Mouse (Mus musculus): ENCODE data around the gene Prkar2b. TPM values are rescaled to one million over a fixed set of nuclear protein-coding genes. Genes with fewer than 3 reads are reported as not detected.

The Prkar2b gene
- polyA plus RNA-seq (2015; fragmentation: Nextera tagmentation; extraction: Ambion mirVana) = 99.0 and 123 TPM in 2 replicates

GRCm38 (mm10) chr12:32061090-32061930, at the start of gene Prkar2b:
Gene Prkar2b, minus strand, starts transcription at chr12:32061296.
- Histone ChIP-seq H3K27ac (replicated peaks) (peak within 1 kb of the TSS; percentile 96), H3K9ac (replicated peaks) (peak within 1 kb of the TSS; percentile 85), H3K4me3 (replicated peaks) (peak within 1 kb of the TSS; percentile 82), H3K27me3 (replicated peaks) (no peaks in the 10 kb centered on the region), H3K4me1 (peaks cover 31% of the 10 kb centered on the region), H3K9me3 (replicated peaks) (no peaks in the 10 kb centered on the region), H3K36me3 (no peaks in the 10 kb centered on the region), H3K4me2 (peak within 1 kb of the TSS; percentile 75)
- ATAC-seq (ENCODE audit: low FRiP score) = peak; percentile 93
- WGBS = under 1% methylated on average over 61 of the region's 64 CpGs

GRCm38 (mm10) chr12:32109201-32109600, 48.1 kb upstream of the Prkar2b start:
- ATAC-seq (ENCODE audit: low FRiP score) = no peak
- Histone ChIP-seq H3K9ac (replicated peaks) (no peak overlapping the region), H3K9me3 (replicated peaks) (no peaks in the 10 kb centered on the region), H3K4me3 (replicated peaks) (no peak overlapping the region), H3K4me1 (peaks cover 8% of the 10 kb centered on the region; the same call in 1 of the 2 replicates), H3K36me3 (no peaks in the 10 kb centered on the region), H3K4me2 (no peak overlapping the region), H3K27me3 (replicated peaks) (no peaks in the 10 kb centered on the region), H3K27ac (replicated peaks) (no peak overlapping the region)
- 77% methylated on average over 8 of the region's 8 CpGs for WGBS

GRCm38 (mm10) chr12:32104955-32105521, 43.9 kb upstream of the Prkar2b start:
- ATAC-seq (ENCODE audit: low FRiP score) = no peak
- H3K27me3 ChIP-seq (replicated peaks) = no peaks in the 10 kb centered on the region
- H3K4me3 ChIP-seq (replicated peaks) = no peak overlapping the region
- H3K9me3 ChIP-seq (replicated peaks) = no peaks in the 10 kb centered on the region
- H3K36me3 ChIP-seq = no peaks in the 10 kb centered on the region
- H3K4me1 ChIP-seq = no peaks in the 10 kb centered on the region
- H3K27ac ChIP-seq (replicated peaks) = no peak overlapping the region
- H3K4me2 ChIP-seq = no peak overlapping the region
- H3K9ac ChIP-seq (replicated peaks) = no peak overlapping the region
- 80% methylated on average over 4 of the region's 4 CpGs for WGBS

GRCm38 (mm10) chr12:32104451-32104862, 43.4 kb upstream of the Prkar2b start:
- no peak for ATAC-seq (ENCODE audit: low FRiP score)
- no peak overlapping the region for H3K9ac ChIP-seq (replicated peaks)
- WGBS = 87% methylated on average over 6 of the region's 6 CpGs

GRCm38 (mm10) chr12:32101306-32101705, 40.2 kb upstream of the Prkar2b start:
- no peak overlapping the region for H3K4me3 ChIP-seq (replicated peaks)
- no peak for ATAC-seq (ENCODE audit: low FRiP score)
- no peak overlapping the region for H3K9ac ChIP-seq (replicated peaks)
- H3K27ac ChIP-seq (replicated peaks) = no peak overlapping the region
- H3K9me3 ChIP-seq (replicated peaks) = no peaks in the 10 kb centered on the region
- no peaks in the 10 kb centered on the region for H3K36me3 ChIP-seq
- H3K4me1 ChIP-seq = no peaks in the 10 kb centered on the region
- H3K27me3 ChIP-seq (replicated peaks) = no peaks in the 10 kb centered on the region
- 97% methylated on average over 4 of the region's 4 CpGs for WGBS
- H3K4me2 ChIP-seq = no peak overlapping the region

More at GRCm38 (mm10) chr12:32104451-32104862, 43.4 kb upstream of the Prkar2b start:
- no peaks in the 10 kb centered on the region for H3K9me3 ChIP-seq (replicated peaks)
- H3K4me3 ChIP-seq (replicated peaks) = no peak overlapping the region
- H3K27ac ChIP-seq (replicated peaks) = no peak overlapping the region
- H3K4me2 ChIP-seq = no peak overlapping the region
- H3K4me1 ChIP-seq = no peaks in the 10 kb centered on the region
- no peaks in the 10 kb centered on the region for H3K36me3 ChIP-seq
- no peaks in the 10 kb centered on the region for H3K27me3 ChIP-seq (replicated peaks)

- no peaks in the 10 kb centered on the region for H3K27me3 ChIP-seq (replicated peaks)
- no peaks in the 10 kb centered on the region for H3K4me1 ChIP-seq
- H3K9me3 ChIP-seq (replicated peaks) = no peaks in the 10 kb centered on the region
- H3K4me3 ChIP-seq (replicated peaks) = no peak overlapping the region
- no peak overlapping the region for H3K27ac ChIP-seq (replicated peaks)
- ATAC-seq (ENCODE audit: low FRiP score) = no peak
- H3K9ac ChIP-seq (replicated peaks) = no peak overlapping the region
- H3K4me2 ChIP-seq = no peak overlapping the region
- H3K36me3 ChIP-seq = no peaks in the 10 kb centered on the region
- 79% methylated on average over 4 of the region's 4 CpGs for WGBS
These were observed 38.6 kb upstream of the Prkar2b start for GRCm38 (mm10) chr12:32099686-32100206.

- Histone ChIP-seq H3K4me1 (no peaks in the 10 kb centered on the region), H3K27me3 (replicated peaks) (no peaks in the 10 kb centered on the region), H3K27ac (replicated peaks) (no peak overlapping the region), H3K4me3 (replicated peaks) (no peak overlapping the region), H3K9me3 (replicated peaks) (no peaks in the 10 kb centered on the region), H3K9ac (replicated peaks) (no peak overlapping the region), H3K36me3 (no peaks in the 10 kb centered on the region), H3K4me2 (no peak overlapping the region)
- 65% methylated on average over 4 of the region's 4 CpGs for WGBS
- no peak for ATAC-seq (ENCODE audit: low FRiP score)
These were observed 37.5 kb upstream of the Prkar2b start for GRCm38 (mm10) chr12:32098596-32098995.

GRCm38 (mm10) chr12:32097107-32097506, 36.0 kb upstream of the Prkar2b start:
- ATAC-seq (ENCODE audit: low FRiP score) = no peak
- H3K27ac ChIP-seq (replicated peaks) = no peak overlapping the region
- H3K4me1 ChIP-seq = no peaks in the 10 kb centered on the region
- no peak overlapping the region for H3K9ac ChIP-seq (replicated peaks)
- no peak overlapping the region for H3K4me3 ChIP-seq (replicated peaks)
- WGBS = 73% methylated on average over 1 of the region's 1 CpGs
- no peaks in the 10 kb centered on the region for H3K27me3 ChIP-seq (replicated peaks)
- H3K36me3 ChIP-seq = no peaks in the 10 kb centered on the region
- no peak overlapping the region for H3K4me2 ChIP-seq
- H3K9me3 ChIP-seq (replicated peaks) = no peaks in the 10 kb centered on the region

- Histone ChIP-seq H3K9ac (replicated peaks) (no peak overlapping the region), H3K4me3 (replicated peaks) (no peak overlapping the region), H3K27ac (replicated peaks) (no peak overlapping the region), H3K27me3 (replicated peaks) (no peaks in the 10 kb centered on the region), H3K9me3 (replicated peaks) (no peaks in the 10 kb centered on the region; the same call in 1 of the 2 replicates), H3K4me1 (no peaks in the 10 kb centered on the region), H3K36me3 (no peaks in the 10 kb centered on the region), H3K4me2 (no peak overlapping the region)
- no peak for ATAC-seq (ENCODE audit: low FRiP score)
- WGBS = 86% methylated on average over 1 of the region's 1 CpGs
These were observed 34.1 kb upstream of the Prkar2b start for GRCm38 (mm10) chr12:32095164-32095563.

- 89% methylated on average over 4 of the region's 4 CpGs for WGBS
- no peak for ATAC-seq (ENCODE audit: low FRiP score)
- H3K36me3 ChIP-seq = no peaks in the 10 kb centered on the region
These were observed 31.4 kb upstream of the Prkar2b start for GRCm38 (mm10) chr12:32092452-32092851.

GRCm38 (mm10) chr12:32088566-32088965, 27.5 kb upstream of the Prkar2b start:
- Histone ChIP-seq H3K9me3 (replicated peaks) (no peaks in the 10 kb centered on the region; the same call in 1 of the 2 replicates), H3K27me3 (replicated peaks) (no peaks in the 10 kb centered on the region), H3K9ac (replicated peaks) (no peak overlapping the region), H3K4me1 (0 out of 2 replicates have a peak, but pooled peaks cover 3% of the 10 kb centered on the region), H3K4me3 (replicated peaks) (no peak overlapping the region), H3K4me2 (no peak overlapping the region), H3K27ac (replicated peaks) (no peak overlapping the region), H3K36me3 (no peaks in the 10 kb centered on the region)
- 78% methylated on average over 3 of the region's 3 CpGs for WGBS
- ATAC-seq (ENCODE audit: low FRiP score) = no peak

More at GRCm38 (mm10) chr12:32092452-32092851, 31.4 kb upstream of the Prkar2b start:
- Histone ChIP-seq H3K9me3 (replicated peaks) (no peaks in the 10 kb centered on the region; the same call in 1 of the 2 replicates), H3K4me2 (no peak overlapping the region), H3K9ac (replicated peaks) (no peak overlapping the region), H3K27me3 (replicated peaks) (no peaks in the 10 kb centered on the region), H3K27ac (replicated peaks) (no peak overlapping the region), H3K4me3 (replicated peaks) (no peak overlapping the region), H3K4me1 (no peaks in the 10 kb centered on the region)
